Mouse (Mus musculus): ENCODE results near the gene A930018P22Rik.

A930018P22Rik gene

GRCm38 (mm10) chr2:104119097-104119496 is 3.5 kb upstream of the A930018P22Rik start:
- DNase-seq (ENCODE audit: low read depth), result no peak

GRCm38 (mm10) chr2:104120312-104120711 is 2.3 kb upstream of the A930018P22Rik start:
- no peak for DNase-seq (ENCODE audit: low read depth)

- no peak for DNase-seq (ENCODE audit: low read depth)
These were observed 676 bp upstream of the A930018P22Rik start for GRCm38 (mm10) chr2:104121681-104122504.

- DNase-seq (ENCODE audit: low read depth), result no peak
These were observed 971 bp downstream of the A930018P22Rik start for GRCm38 (mm10) chr2:104123540-104123939.

GRCm38 (mm10) chr2:104124071-104124470 is 1.5 kb downstream of the A930018P22Rik start:
- DNase-seq (ENCODE audit: low read depth), result no peak

- no peak for DNase-seq (ENCODE audit: low read depth)
These were observed 6.4 kb downstream of the A930018P22Rik start for GRCm38 (mm10) chr2:104128803-104129531.

- DNase-seq (ENCODE audit: low read depth), result no peak
These were observed 7.6 kb downstream of the A930018P22Rik start for GRCm38 (mm10) chr2:104130165-104130564.

- DNase-seq (ENCODE audit: low read depth), result peak; percentile 51
These were observed 8.4 kb downstream of the A930018P22Rik start for GRCm38 (mm10) chr2:104130969-104131368.

GRCm38 (mm10) chr2:104132266-104132859 is 9.8 kb downstream of the A930018P22Rik start:
- no peak for DNase-seq (ENCODE audit: low read depth)

- DNase-seq (ENCODE audit: low read depth), result no peak
These were observed 10.7 kb downstream of the A930018P22Rik start for GRCm38 (mm10) chr2:104133042-104133810.

- peak; percentile 87 for DNase-seq (ENCODE audit: low read depth)
These were observed 11.8 kb downstream of the A930018P22Rik start for GRCm38 (mm10) chr2:104134150-104135056.

- DNase-seq (ENCODE audit: low read depth), result no peak
These were observed 13.4 kb downstream of the A930018P22Rik start for GRCm38 (mm10) chr2:104135920-104136319.

GRCm38 (mm10) chr2:104142140-104142539 is 19.6 kb downstream of the A930018P22Rik start:
- DNase-seq (ENCODE audit: low read depth), result no peak

GRCm38 (mm10) chr2:104144004-104144403 is 21.4 kb downstream of the A930018P22Rik start:
- no peak for DNase-seq (ENCODE audit: low read depth)

- DNase-seq (ENCODE audit: low read depth), result peak; percentile 88
These were observed 23.4 kb downstream of the A930018P22Rik start for GRCm38 (mm10) chr2:104145983-104146382.

GRCm38 (mm10) chr2:104147910-104148561 is 25.5 kb downstream of the A930018P22Rik start:
- no peak for DNase-seq (ENCODE audit: low read depth)

GRCm38 (mm10) chr2:104150608-104151397 is 28.2 kb downstream of the A930018P22Rik start:
- no peak for DNase-seq (ENCODE audit: low read depth)

GRCm38 (mm10) chr2:104153345-104153744 is 30.8 kb downstream of the A930018P22Rik start:
- DNase-seq (ENCODE audit: low read depth), result no peak

- no peak for DNase-seq (ENCODE audit: low read depth)
These were observed 31.3 kb downstream of the A930018P22Rik start for GRCm38 (mm10) chr2:104153876-104154275.
